Comparison of ENCODE assay signal across 8 mouse cellular contexts in the genomic region with DNA sequence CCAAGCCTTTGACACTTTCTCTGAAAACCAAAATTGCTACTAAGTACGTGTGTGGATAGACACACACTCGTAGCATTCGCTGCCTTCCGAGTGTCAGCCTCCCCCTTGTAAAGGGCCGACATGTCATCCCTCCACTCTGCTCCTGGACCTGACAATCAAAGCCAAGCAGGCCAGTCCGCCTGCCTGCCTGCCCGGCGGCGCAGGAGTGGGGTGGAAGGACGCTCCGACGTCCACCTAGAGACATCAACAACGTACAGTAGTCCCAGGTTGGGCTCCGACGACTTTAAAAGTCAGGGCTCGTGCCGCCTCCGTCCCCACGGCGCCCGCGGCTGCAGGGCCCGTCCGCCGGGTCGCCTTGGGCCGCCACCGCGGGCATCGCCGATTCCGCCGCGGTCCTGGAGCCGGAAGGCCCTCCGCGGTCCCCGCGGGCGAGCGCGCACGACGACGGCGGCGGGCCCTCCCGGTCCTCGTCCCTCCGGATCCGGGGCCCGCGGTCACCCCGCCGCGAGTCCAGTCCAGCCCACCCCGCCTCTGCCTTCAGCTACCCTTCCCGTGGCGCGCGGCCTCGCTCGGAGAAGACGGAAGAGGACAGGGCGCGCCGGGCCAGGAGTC. TPM values are rescaled to one million over a fixed set of nuclear protein-coding genes. Genes with fewer than 3 reads are reported as not detected.
A peak's percentile ranks its signal among the peaks of the same experiment; 100 is the strongest.
DNase-seq lines count a peak whose midpoint lies in the region; ATAC-seq lines count a peak whose summit lies in the region.

No protein-coding gene starts in this region.

- peaks cover 47% of the 10 kb centered on the region for H3K4me1 ChIP-seq in liver, embryonic 15.5 days (replicated peaks)
- H3K4me1 ChIP-seq in neural tube, embryonic 15.5 days: peaks cover 40% of the 10 kb centered on the region

- H3K27ac ChIP-seq in liver, embryonic 15.5 days (replicated peaks): peak overlapping the region; percentile 98
- H3K27ac ChIP-seq in neural tube, embryonic 15.5 days (replicated peaks): peak overlapping the region; percentile 100

- no peaks in the 10 kb centered on the region for H3K9me3 ChIP-seq in liver, embryonic 15.5 days (replicated peaks)
- H3K9me3 ChIP-seq in neural tube, embryonic 15.5 days (replicated peaks): 0 out of 2 replicates have a peak, but pooled peaks cover 3% of the 10 kb centered on the region

- H3K36me3 ChIP-seq in liver, embryonic 15.5 days (replicated peaks): peaks cover 19% of the 10 kb centered on the region
- H3K36me3 ChIP-seq in neural tube, embryonic 15.5 days: peaks cover 10% of the 10 kb centered on the region; the same call in 1 of the 2 replicates

- peak; percentile 12 for ATAC-seq in liver, embryonic 15.5 days (ENCODE audit: insufficient read depth)
- peak; percentile 40 for ATAC-seq in neural tube, embryonic 15.5 days (ENCODE audit: low FRiP score)

- peak overlapping the region; percentile 94 for H3K9ac ChIP-seq in liver, embryonic 15.5 days
- H3K9ac ChIP-seq in neural tube, embryonic 15.5 days (replicated peaks): peak overlapping the region; percentile 97

- DNase-seq in right cerebral cortex, postnatal 10 days (ENCODE audit: low spot score in 2 of 2): peak; percentile 48 to 57
- no peak for DNase-seq in right cerebral cortex, adult 18-20 months
- DNase-seq in brain, adult 2 months (ENCODE audit: low read depth, low spot score): peak; percentile 67
- peak; percentile 28 to 39 for DNase-seq in frontal cortex, postnatal 14 days (ENCODE audit: low spot score in 2 of 2)
- peak; percentile 55 for DNase-seq in kidney, adult 9 months
- DNase-seq in Muller cell, postnatal 12 days (ENCODE audit: inconsistent ontology term): no peak

- H3K4me2 ChIP-seq in liver, embryonic 15.5 days: peak overlapping the region; percentile 95
- peak overlapping the region; percentile 85 for H3K4me2 ChIP-seq in neural tube, embryonic 15.5 days

- WGBS in liver, embryonic 15.5 days (ENCODE audit: insufficient replicate concordance): under 1% methylated on average over 63 of the region's 67 CpGs
- WGBS in neural tube, embryonic 15.5 days: 3% methylated on average over 65 of the region's 67 CpGs

- H3K4me3 ChIP-seq in liver, embryonic 15.5 days (replicated peaks): peak overlapping the region; percentile 93
- H3K4me3 ChIP-seq in neural tube, embryonic 15.5 days (replicated peaks): peak overlapping the region; percentile 73

- no peaks in the 10 kb centered on the region for H3K27me3 ChIP-seq in liver, embryonic 15.5 days
- no peaks in the 10 kb centered on the region for H3K27me3 ChIP-seq in neural tube, embryonic 15.5 days (replicated peaks)

RNA-seq across cellular contexts. Expression of a gene that starts 2.5 kb away (rescaled TPM):
- polyA plus RNA-seq in liver, embryonic 15.5 days (2015; fragmentation: Nextera tagmentation; extraction: Ambion mirVana): 7.5 and 8.0 TPM in 2 replicates
- 15.9 and 18.1 TPM in 2 replicates for polyA plus RNA-seq in neural tube, embryonic 15.5 days (2015; fragmentation: Nextera tagmentation; extraction: Ambion mirVana)

Comparison
In these comparisons a context has a peak if more than half of its experiments do, and no peak if none do; other contexts are left out.
1. DNase-seq: peak in right cerebral cortex, postnatal 10 days (2 of 2), brain, adult 2 months (single experiment), frontal cortex, postnatal 14 days (2 of 2) and kidney, adult 9 months (single experiment); none in right cerebral cortex, adult 18-20 months (single experiment) and Muller cell, postnatal 12 days (single experiment).